In genomic region chr15:71243539-71243938, GRCm38 (mm10) we compare ENCODE assay signal across 10 mouse cellular contexts.
DNase-seq lines count a peak whose midpoint lies in the region; ATAC-seq and TF ChIP-seq lines count a peak whose summit lies in the region.
"Had no signal": no experiment of that assay in that cellular context is flagged by ENCODE, and none has a peak within 500 bp of the region (broad histone marks: within the 10 kb centered on the region; RNA-seq: fewer than 3 reads in every experiment).

No protein-coding gene starts in this region.

- no peaks in the 10 kb centered on the region for H3K4me1 ChIP-seq in midbrain, postnatal 0 days (ENCODE audit: insufficient read depth, low read length)
- no peaks in the 10 kb centered on the region for H3K4me1 ChIP-seq in midbrain, embryonic 10.5 days
- no peaks in the 10 kb centered on the region for H3K4me1 ChIP-seq in midbrain, embryonic 16.5 days (ENCODE audit: control insufficient read depth, insufficient read depth, low read length)

- H3K4me3 ChIP-seq in midbrain, postnatal 0 days (ENCODE audit: low read depth, low read length) = no peak overlapping the region
- no peak overlapping the region for H3K4me3 ChIP-seq in midbrain, embryonic 10.5 days
- no peak overlapping the region for H3K4me3 ChIP-seq in midbrain, embryonic 16.5 days (ENCODE audit: low read depth, low read length)

- no peak for ATAC-seq in midbrain, postnatal 0 days (ENCODE audit: low FRiP score)
- no peak for ATAC-seq in midbrain, embryonic 16.5 days

- no peak overlapping the region for H3K4me2 ChIP-seq in midbrain, postnatal 0 days (ENCODE audit: low read depth, low read length, poor library complexity, severe bottlenecking)
- H3K4me2 ChIP-seq in midbrain, embryonic 16.5 days (ENCODE audit: low read length) = no peak overlapping the region

- no peak overlapping the region for H3K27ac ChIP-seq in midbrain, postnatal 0 days (ENCODE audit: low read depth, low read length)
- H3K27ac ChIP-seq in midbrain, embryonic 10.5 days (replicated peaks) = no peak overlapping the region
- H3K27ac ChIP-seq in midbrain, embryonic 16.5 days (ENCODE audit: low read length) = no peak overlapping the region

- TF ChIP-seq CTCF in midbrain, postnatal 0 days (IDR thresholded peaks at IDR 0.05) = no peak

- H3K9me3 ChIP-seq in midbrain, postnatal 0 days (ENCODE audit: low read length) = no peaks in the 10 kb centered on the region
- no peaks in the 10 kb centered on the region for H3K9me3 ChIP-seq in midbrain, embryonic 10.5 days (replicated peaks)
- H3K9me3 ChIP-seq in midbrain, embryonic 16.5 days (replicated peaks; ENCODE audit: control insufficient read depth, low read length, poor library complexity, severe bottlenecking) = no peaks in the 10 kb centered on the region

- peak; percentile 24 for DNase-seq in midbrain, postnatal 0 days (ENCODE audit: low spot score)
- no peak for DNase-seq in midbrain, embryonic 10.5 days (ENCODE audit: low spot score)
- DNase-seq in heart, adult 9 months (ENCODE audit: low spot score in 2 of 2) = peak; percentile 76 to 77
- peak; percentile 33 to 64 for DNase-seq in layer of hippocampus, adult 8-10 months (ENCODE audit: low spot score in 2 of 2)
- DNase-seq in right cerebral cortex, postnatal 36 days (ENCODE audit: low spot score in 2 of 2) = peak; percentile 37 to 58
- DNase-seq in kidney, adult 11 months = no peak
- DNase-seq in urinary bladder, postnatal 36 days (ENCODE audit: low spot score in 2 of 2) = no peak
- DNase-seq: embryo, embryonic 11 days; gastrocnemius, postnatal 36 days had no signal

- no peaks in the 10 kb centered on the region for H3K36me3 ChIP-seq in midbrain, postnatal 0 days (ENCODE audit: insufficient read depth, low read length)
- no peaks in the 10 kb centered on the region for H3K36me3 ChIP-seq in midbrain, embryonic 10.5 days
- H3K36me3 ChIP-seq in midbrain, embryonic 16.5 days (ENCODE audit: control insufficient read depth, insufficient read depth, low read length) = no peaks in the 10 kb centered on the region

- H3K27me3 ChIP-seq in midbrain, postnatal 0 days (ENCODE audit: insufficient read depth, low read length) = no peaks in the 10 kb centered on the region
- H3K27me3 ChIP-seq in midbrain, embryonic 10.5 days (ENCODE audit: low read depth, poor library complexity, severe bottlenecking) = no peaks in the 10 kb centered on the region
- H3K27me3 ChIP-seq in midbrain, embryonic 16.5 days (ENCODE audit: control insufficient read depth, insufficient read depth, low read depth, low read length) = no peaks in the 10 kb centered on the region

- no peak overlapping the region for H3K9ac ChIP-seq in midbrain, postnatal 0 days (replicated peaks; ENCODE audit: low read length, poor library complexity, severe bottlenecking)
- no peak overlapping the region for H3K9ac ChIP-seq in midbrain, embryonic 16.5 days (ENCODE audit: low read depth, low read length)

- 75% methylated on average over 9 of the region's 9 CpGs for WGBS in midbrain, postnatal 0 days
- 88% methylated on average over 9 of the region's 9 CpGs for whole genome bisulfite sequencing in midbrain, embryonic 10.5 days
- 85% methylated on average over 9 of the region's 9 CpGs for WGBS in midbrain, embryonic 16.5 days

Comparison
In these comparisons a context has a peak if more than half of its experiments do, and no peak if none do; other contexts are left out.
1. DNase-seq: peak in midbrain, postnatal 0 days (single experiment), heart, adult 9 months (2 of 2), layer of hippocampus, adult 8-10 months (2 of 2) and right cerebral cortex, postnatal 36 days (2 of 2); none in midbrain, embryonic 10.5 days (single experiment), kidney, adult 11 months (single experiment) and urinary bladder, postnatal 36 days (0 of 2).